Mouse (Mus musculus): Measurements from ENCODE around the gene Smoc2.

DNA sequence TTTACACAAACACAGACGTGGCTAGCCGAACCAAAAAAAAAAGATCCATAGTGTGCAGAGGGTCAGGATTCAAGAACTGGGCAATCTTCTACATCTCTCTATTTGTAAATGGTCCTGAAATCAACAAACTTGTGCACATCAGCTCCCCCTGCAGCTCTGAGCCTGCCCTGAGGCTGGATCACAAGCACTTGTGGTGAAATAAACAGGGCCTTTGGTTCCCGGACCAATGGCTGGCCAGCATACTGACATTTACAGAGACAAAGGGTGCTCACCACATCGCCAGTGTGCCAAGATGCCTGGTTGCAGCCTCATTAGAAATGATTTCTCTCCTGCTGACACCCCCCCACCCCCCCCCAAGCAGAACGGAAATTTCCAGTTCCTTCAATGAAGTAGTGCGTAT is 23.1 kb downstream of the Smoc2 start:
- no peak for TF ChIP-seq MAX (IDR thresholded peaks at IDR 0.05; ENCODE audit: low read length)
- TF ChIP-seq ETS1 (IDR thresholded peaks at IDR 0.05; ENCODE audit: low read depth, low read length): no peak
- TF ChIP-seq POLR2A (IDR thresholded peaks at IDR 0.05; ENCODE audit: control insufficient read depth in 1 of 2, insufficient read depth in 1 of 2, low read depth in 1 of 2, low read length in 2 of 2, poor library complexity in 1 of 2): no peak
- TF ChIP-seq CTCF (IDR thresholded peaks at IDR 0.05 in 2 of 3, conservative IDR thresholded peaks at IDR 0.05 in 1 of 3; ENCODE audit: control insufficient read depth in 1 of 3, insufficient read depth in 1 of 3, low read depth in 2 of 3, low read length in 3 of 3, poor library complexity in 1 of 3, severe bottlenecking in 1 of 3): no peak
- TF ChIP-seq MYC (IDR thresholded peaks at IDR 0.05; ENCODE audit: low read depth, low read length): no peak
- no peak for TF ChIP-seq TAL1 (IDR thresholded peaks at IDR 0.05; ENCODE audit: low read length)
- TF ChIP-seq JUND (IDR thresholded peaks at IDR 0.05; ENCODE audit: low read depth, low read length): no peak
- TF ChIP-seq ZC3H11A (IDR thresholded peaks at IDR 0.05; ENCODE audit: low read depth, low read length): no peak
- TF ChIP-seq SMC3 (IDR thresholded peaks at IDR 0.05; ENCODE audit: low read depth, low read length): no peak
- no peak for TF ChIP-seq GATA1 (IDR thresholded peaks at IDR 0.05; ENCODE audit: low read depth, low read length)
- no peak for TF ChIP-seq MAFK (IDR thresholded peaks at IDR 0.05; ENCODE audit: borderline replicate concordance, low read depth, low read length)
- no peak for TF ChIP-seq KAT2A (conservative IDR thresholded peaks at IDR 0.05; ENCODE audit: low read depth, low read length)

Measured in MEL (cell line).